Mouse (Mus musculus) bone marrow, adult 2 months (tissue): ENCODE measurements at regions not wholly inside any gene's neighbourhood (a gene's known extent, or its start where the extent isn't known, plus 50 kb on each side); places are given as distances from the start of the nearest gene placed in this dataset.

ENCODE experiments used
- H3K27ac ChIP-seq: fragments of 200-500 bp; 2 replicates; pipeline ENCODE4 v1.5.1; 2012; ENCODE audit warnings: low read depth, mild to moderate bottlenecking, control low read depth, inconsistent platforms, low read length; ENCODE audit not compliant: control insufficient read depth, poor library complexity, insufficient read depth
- H3K4me1 ChIP-seq: fragments of 200-500 bp; 2 replicates; pipeline ENCODE4 v1.6.1; 2011; ENCODE audit warnings: low read length; ENCODE audit not compliant: control insufficient read depth, insufficient read depth
- H3K4me3 ChIP-seq: fragments of 200-500 bp; replicated peaks from 2 replicates; pipeline ENCODE3; 2011; ENCODE audit warnings: mild to moderate bottlenecking, low read depth, low read length, control low read depth; ENCODE audit not compliant: control insufficient read depth
- CTCF ChIP-seq: fragments of 200-500 bp; IDR thresholded peaks from 2 replicates; pipeline ENCODE4 v1.5.1; 2011; ENCODE audit warnings: low read length, control low read depth; ENCODE audit not compliant: control insufficient read depth, insufficient read depth
- POLR2A ChIP-seq: fragments of 200-500 bp; IDR thresholded peaks from 2 replicates; pipeline ENCODE4 v1.6.1; 2011; ENCODE audit warnings: low read depth, mild to moderate bottlenecking, control low read depth, low read length, borderline replicate concordance; ENCODE audit not compliant: control insufficient read depth
- WGBS: fragments of 180-500 bp; shearing (Covaris S2); methylation state at CpG from one replicate; pipeline ENCODE4 v1.1.7; 2018; 5-methylcytosine and 5-hydroxymethylcytosine counted together

DNA sequence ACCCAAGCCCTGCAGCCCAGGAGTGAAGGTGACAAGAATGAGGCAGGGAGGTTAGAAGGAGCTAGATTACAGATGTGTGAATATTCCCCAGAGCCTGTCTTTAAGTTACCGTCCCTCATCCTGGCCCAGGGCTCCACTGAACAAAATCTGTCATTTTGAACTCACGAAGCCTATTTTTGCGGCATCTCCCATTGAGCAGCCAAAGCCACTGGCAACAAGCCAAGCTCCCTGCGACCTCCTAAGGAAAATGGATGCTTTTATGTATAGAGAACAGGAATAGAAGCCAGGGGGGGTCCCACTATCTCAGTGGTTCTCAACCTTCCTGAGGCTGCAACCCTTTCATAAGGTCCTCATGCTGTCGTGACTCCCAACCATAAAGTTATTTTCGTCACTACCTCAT, 121.0 kb upstream of the Thy1 start:
- no peak overlapping the region for H3K4me3 ChIP-seq
- H3K4me1 ChIP-seq: no peaks in the 10 kb centered on the region
- no peak overlapping the region for H3K27ac ChIP-seq
- no peak for TF ChIP-seq POLR2A
- no peak for TF ChIP-seq CTCF
- 62% methylated on average over 6 of the region's 6 CpGs for WGBS

DNA sequence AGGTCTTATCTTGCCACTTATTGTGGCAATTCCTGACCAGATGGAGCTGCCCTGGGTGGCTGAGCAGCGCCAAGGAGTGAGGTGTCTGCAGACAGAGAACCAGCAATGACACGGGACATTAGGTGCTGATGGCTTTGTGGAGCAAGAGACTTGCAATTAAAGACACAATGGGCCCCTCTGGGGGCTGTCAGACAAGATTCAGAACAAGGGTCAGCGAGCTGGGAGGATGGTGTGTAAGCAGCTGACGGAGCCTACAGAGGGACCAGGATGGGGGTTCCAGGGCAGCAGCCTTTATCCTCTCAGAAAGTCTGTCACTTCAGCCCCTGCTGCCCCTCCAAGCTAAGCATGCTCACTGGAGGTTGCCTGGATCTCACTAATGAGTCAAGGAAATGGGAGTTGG, 120.1 kb upstream of the Thy1 start:
- no peak overlapping the region for H3K27ac ChIP-seq
- H3K4me1 ChIP-seq: no peaks in the 10 kb centered on the region
- TF ChIP-seq CTCF (no peak), POLR2A (no peak)
- 36% methylated on average over 4 of the region's 4 CpGs for WGBS
- no peak overlapping the region for H3K4me3 ChIP-seq

DNA sequence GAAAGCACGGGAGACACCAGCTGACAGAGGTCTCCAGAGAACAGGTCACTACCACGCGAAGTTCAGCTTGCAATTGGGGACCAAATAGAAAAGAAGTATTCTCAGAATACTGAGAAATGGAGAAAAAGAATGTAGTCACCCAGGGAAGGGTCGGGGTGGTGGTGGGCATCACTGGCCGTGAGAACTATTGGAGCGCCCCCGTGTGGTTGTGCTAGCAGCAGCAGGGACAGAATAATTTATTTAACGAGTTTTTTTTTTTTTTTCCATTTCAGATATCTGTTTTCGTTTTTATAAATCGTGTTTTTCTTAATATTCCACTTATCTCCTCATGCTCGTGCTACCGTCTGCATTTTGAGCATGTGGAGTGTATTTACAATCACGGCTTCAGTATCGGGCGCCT, 118.4 kb upstream of the Thy1 start:
- TF ChIP-seq CTCF (peak; percentile 37; the same call in 1 of the 2 replicates), POLR2A (no peak)
- WGBS: 35% methylated on average over 15 of the region's 15 CpGs
- Histone ChIP-seq H3K4me1 (no peaks in the 10 kb centered on the region), H3K4me3 (no peak overlapping the region), H3K27ac (no peak overlapping the region)

- TF ChIP-seq CTCF: no peak
- no peak for TF ChIP-seq POLR2A
- H3K4me3 ChIP-seq: no peak overlapping the region
- 35% methylated on average over 7 of the region's 7 CpGs for WGBS
- H3K4me1 ChIP-seq: no peaks in the 10 kb centered on the region
- no peak overlapping the region for H3K27ac ChIP-seq
Observed at GRCm38 (mm10) chr9:43929312-43930036, 113.7 kb upstream of the Thy1 start.

GRCm38 (mm10) chr9:43930037-43930404, 113.2 kb upstream of the Thy1 start:
- H3K4me1 ChIP-seq: no peaks in the 10 kb centered on the region
- no peak overlapping the region for H3K27ac ChIP-seq
- TF ChIP-seq POLR2A (no peak), CTCF (no peak)
- no peak overlapping the region for H3K4me3 ChIP-seq

GRCm38 (mm10) chr9:43930476-43930875, 112.7 kb upstream of the Thy1 start:
- TF ChIP-seq POLR2A: no peak
- no peak for TF ChIP-seq CTCF
- H3K27ac ChIP-seq: no peak overlapping the region
- H3K4me3 ChIP-seq: no peak overlapping the region
- H3K4me1 ChIP-seq: no peaks in the 10 kb centered on the region
- 71% methylated on average over 3 of the region's 3 CpGs for WGBS

- TF ChIP-seq CTCF (no peak), POLR2A (no peak)
- no peaks in the 10 kb centered on the region for H3K4me1 ChIP-seq
- WGBS: 31% methylated on average over 18 of the region's 18 CpGs
Observed at GRCm38 (mm10) chr9:43934012-43934690, 109.0 kb upstream of the Thy1 start.

GRCm38 (mm10) chr9:43934691-43935064, 108.5 kb upstream of the Thy1 start:
- 8% methylated on average over 5 of the region's 5 CpGs for WGBS
- Histone ChIP-seq H3K4me3 (no peak overlapping the region), H3K27ac (no peak overlapping the region), H3K4me1 (no peaks in the 10 kb centered on the region)
- TF ChIP-seq CTCF (no peak), POLR2A (no peak)

More at GRCm38 (mm10) chr9:43934012-43934690, 109.0 kb upstream of the Thy1 start:
- Histone ChIP-seq H3K4me3 (no peak overlapping the region), H3K27ac (no peak overlapping the region)

DNA sequence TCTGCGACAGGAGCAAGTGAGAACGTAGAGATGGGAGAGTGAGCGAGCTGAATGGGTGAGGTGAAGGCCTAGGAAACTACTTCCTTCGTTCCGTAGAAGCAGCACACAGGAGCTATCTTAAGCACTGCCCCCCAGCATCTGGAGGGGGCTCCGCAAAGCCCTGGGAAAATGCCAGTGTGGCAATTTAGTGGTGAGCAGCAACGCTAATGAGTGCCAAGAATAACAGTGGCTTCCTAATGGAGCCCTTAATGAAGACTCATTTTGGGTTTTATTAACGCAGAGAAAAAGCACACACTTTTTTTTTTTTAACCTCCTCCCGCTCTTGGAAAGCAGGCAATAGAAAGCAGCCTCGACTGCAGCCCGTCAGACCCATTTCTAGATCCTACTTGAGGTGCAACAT, 103.8 kb upstream of the Thy1 start:
- Histone ChIP-seq H3K4me3 (no peak overlapping the region), H3K4me1 (no peaks in the 10 kb centered on the region), H3K27ac (no peak overlapping the region)
- 63% methylated on average over 11 of the region's 11 CpGs for whole genome bisulfite sequencing
- TF ChIP-seq CTCF: no peak
- TF ChIP-seq POLR2A: no peak
